Mouse (Mus musculus) heart, embryonic 14.5 days (tissue): Measurements from ENCODE around the gene Zfp810. TPM values are rescaled to one million over a fixed set of nuclear protein-coding genes. Genes with fewer than 3 reads are reported as not detected.

Experiments used
- ATAC-seq: fragments of 200-750 bp; cut with Nextera tagmentation; 2 replicates; pipeline ENCODE4 v1.8.0; 2017; ENCODE audit warnings: low read depth, moderate TSS enrichment; ENCODE audit not compliant: insufficient number of reproducible peaks, insufficient read depth, low FRiP score
- H3K27ac ChIP-seq, 2 experiments: fragments of 200-500 bp in 1 of 2; fragments of 300-500 bp in 1 of 2; sonication (generic) in 1 of 2; replicated peaks in 1 of 2; 2 replicates each; pipeline ENCODE4 v1.5.1; 2012 to 2014; ENCODE audit warnings: low read depth in 2 of 2, low read length in 2 of 2, control low read depth in 1 of 2, mild to moderate bottlenecking in 1 of 2, mixed read lengths in 1 of 2; ENCODE audit not compliant: control insufficient read depth in 1 of 2, insufficient read depth in 1 of 2
- H3K27me3 ChIP-seq: fragments of 300-500 bp; sonication (generic); 2 replicates; pipeline ENCODE4 v1.6.1; 2014; ENCODE audit warnings: mild to moderate bottlenecking, low read length, control low read depth; ENCODE audit not compliant: control insufficient read depth, insufficient read depth
- H3K36me3 ChIP-seq: fragments of 300-500 bp; sonication (generic); 2 replicates; pipeline ENCODE4 v1.6.1; 2014; ENCODE audit warnings: mild to moderate bottlenecking, control low read depth, low read length, mixed read lengths; ENCODE audit not compliant: control insufficient read depth, insufficient read depth
- H3K4me1 ChIP-seq, 2 experiments: fragments of 200-500 bp in 1 of 2; fragments of 300-500 bp in 1 of 2; sonication (generic) in 1 of 2; 2 replicates each; pipeline ENCODE4 v1.6.1; 2012 to 2014; ENCODE audit warnings: low read length in 2 of 2, control low read depth in 1 of 2, mixed read lengths in 1 of 2; ENCODE audit not compliant: control insufficient read depth in 2 of 2, insufficient read depth in 2 of 2
- H3K4me2 ChIP-seq: fragments of 300-500 bp; sonication (generic); 2 replicates; pipeline ENCODE4 v1.6.1; 2014; ENCODE audit warnings: mild to moderate bottlenecking, low read length
- H3K4me3 ChIP-seq, 2 experiments: fragments of 200-500 bp in 1 of 2; fragments of 300-500 bp in 1 of 2; sonication (generic) in 1 of 2; 2 replicates each; pipeline ENCODE4 v1.5.1; 2012 to 2014; ENCODE audit warnings: low read length in 2 of 2, mild to moderate bottlenecking in 2 of 2, control low read depth in 1 of 2, low read depth in 1 of 2, moderate library complexity in 1 of 2; ENCODE audit not compliant: control insufficient read depth in 1 of 2, insufficient read depth in 1 of 2
- H3K9ac ChIP-seq: fragments of 300-500 bp; sonication (generic); 2 replicates; pipeline ENCODE4 v1.6.1; 2014; ENCODE audit warnings: mild to moderate bottlenecking, low read length
- H3K9me3 ChIP-seq: fragments of 300-500 bp; sonication (generic); 2 replicates; pipeline ENCODE4 v1.6.1; 2016; ENCODE audit warnings: low read length, control low read depth; ENCODE audit not compliant: control insufficient read depth
- WGBS: fragments of 180-500 bp; shearing (Covaris S2); extraction: QIAGEN DNeasy Blood & Tissue Kit; methylation state at CpG from one replicate; pipeline ENCODE4 v1.1.7; 2014; 5-methylcytosine and 5-hydroxymethylcytosine counted together
- polyA plus RNA-seq: library from polyadenylated mRNA; unstranded; fragments of >200 nt; fragmentation: Nextera tagmentation; extraction: Ambion mirVana; gene quantifications from 2 replicates; pipeline ENCODE4 v1.2.1, GENCODE M21; 2014

The Zfp810 gene
- polyA plus RNA-seq, 1 experiment from 2014 or later, result 16.7 TPM

GRCm38 (mm10) chr9:22259184-22260091, 48.0 kb downstream of the Zfp810 start, which contains the start of gene Zfp599:
Gene Zfp599 (minus strand): TSS chr9:22259895.
- Histone ChIP-seq H3K27ac (peak within 1 kb of the TSS; percentile 72 to 77), H3K4me1 (no peaks in the 10 kb centered on the region), H3K4me3 (peak within 1 kb of the TSS; percentile 80 to 98), H3K9ac (peak within 1 kb of the TSS; percentile 92), H3K4me2 (peak within 1 kb of the TSS; percentile 79), H3K27me3 (no peaks in the 10 kb centered on the region), H3K36me3 (peaks cover 34% of the 10 kb centered on the region), H3K9me3 (peaks cover 7% of the 10 kb centered on the region)
- WGBS, result under 1% methylated on average over 35 of the region's 35 CpGs
- ATAC-seq, result peak; percentile 94

DNA sequence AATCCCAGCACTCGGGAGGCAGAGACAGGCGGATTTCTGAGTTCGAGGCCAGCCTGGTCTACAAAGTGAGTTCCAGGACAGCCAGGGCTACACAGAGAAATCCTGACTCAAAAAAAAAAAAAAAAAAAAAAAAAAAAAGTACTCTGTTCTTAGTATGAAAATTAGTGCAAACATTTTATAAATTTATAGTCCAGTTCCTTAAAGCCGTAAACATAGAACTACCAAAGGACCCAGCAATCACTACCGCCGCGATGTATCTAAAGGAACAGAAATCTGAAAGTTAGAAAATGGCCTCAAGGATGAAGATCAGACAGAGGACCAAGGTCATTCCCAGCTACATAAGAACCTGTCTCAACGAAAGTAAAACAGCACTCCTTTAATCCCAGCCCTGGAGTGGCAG, 48.7 kb downstream of the Zfp810 start:
- peak overlapping the region in 1 of 2 experiments; percentile 72; a peak in 3 of 4 replicates for H3K27ac ChIP-seq
- 79% methylated on average over 8 of the region's 8 CpGs for WGBS

DNA sequence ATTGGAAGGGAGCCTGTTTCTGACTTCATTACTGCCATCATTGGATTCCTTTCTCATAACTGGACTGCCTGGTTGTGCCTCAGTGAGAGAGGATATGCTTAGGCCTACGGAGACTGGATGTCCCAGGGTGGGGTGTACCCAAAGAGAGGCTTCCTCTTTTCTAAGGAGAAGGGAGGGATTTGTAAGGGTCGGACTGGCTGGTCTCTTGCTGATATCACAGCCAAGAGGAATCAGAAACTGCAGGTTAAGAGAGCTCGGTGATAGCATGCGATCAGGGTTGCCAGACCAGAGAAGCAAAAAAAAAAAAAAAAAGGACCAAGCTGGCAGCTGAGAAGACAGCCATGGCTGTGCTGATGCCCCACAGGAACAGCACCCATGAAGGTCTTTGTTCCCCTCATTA, 50.9 kb downstream of the Zfp810 start:
- no peak overlapping the region for H3K27ac ChIP-seq
- no peak overlapping the region for H3K4me3 ChIP-seq
- no peaks in the 10 kb centered on the region for H3K4me1 ChIP-seq
- no peak overlapping the region for H3K9ac ChIP-seq
- peaks cover 60% of the 10 kb centered on the region for H3K36me3 ChIP-seq
- H3K4me2 ChIP-seq, result no peak overlapping the region
- WGBS, result 91% methylated on average over 4 of the region's 4 CpGs
- ATAC-seq, result no peak
- H3K27me3 ChIP-seq, result no peaks in the 10 kb centered on the region
- H3K9me3 ChIP-seq, result peaks cover 13% of the 10 kb centered on the region

More for the DNA sequence above, 48.7 kb downstream of the Zfp810 start:
- Histone ChIP-seq H3K27me3 (no peaks in the 10 kb centered on the region), H3K4me3 (peak overlapping the region; percentile 80 to 98; a peak in 3 of 4 replicates), H3K36me3 (peaks cover 40% of the 10 kb centered on the region), H3K9me3 (peaks cover 7% of the 10 kb centered on the region), H3K4me2 (peak overlapping the region; percentile 79), H3K9ac (peak overlapping the region; percentile 92), H3K4me1 (no peaks in the 10 kb centered on the region)
- no peak for ATAC-seq

- no peaks in the 10 kb centered on the region for H3K27me3 ChIP-seq
- no peak overlapping the region for H3K9ac ChIP-seq
- no peak overlapping the region for H3K4me2 ChIP-seq
- H3K27ac ChIP-seq, result no peak overlapping the region
- no peak for ATAC-seq
- peaks cover 76% of the 10 kb centered on the region for H3K36me3 ChIP-seq
- H3K4me3 ChIP-seq, result no peak overlapping the region
- WGBS, result 95% methylated on average over 2 of the region's 2 CpGs
- H3K9me3 ChIP-seq, result peaks cover 29% of the 10 kb centered on the region
- no peaks in the 10 kb centered on the region for H3K4me1 ChIP-seq
Observed at GRCm38 (mm10) chr9:22244242-22244641, 63.2 kb downstream of the Zfp810 start.

DNA sequence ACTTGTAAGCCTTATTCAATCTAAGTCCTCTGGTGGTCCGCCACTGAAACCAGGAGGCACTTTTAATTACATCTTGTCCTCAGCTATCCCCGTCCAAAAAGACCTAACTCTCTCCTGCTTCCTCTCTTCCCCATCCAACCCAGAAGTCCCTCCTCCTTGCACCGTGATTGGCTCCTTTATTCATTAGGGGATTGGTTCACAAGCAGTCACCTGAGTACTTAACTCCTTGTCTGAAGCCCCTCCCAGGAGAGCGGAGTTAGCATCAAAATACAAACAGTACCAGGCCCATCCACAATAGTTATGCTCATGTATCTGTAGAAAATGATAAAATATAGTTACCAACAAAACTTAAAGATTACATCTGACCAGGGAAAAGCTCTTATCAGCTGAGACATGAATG, 67.4 kb downstream of the Zfp810 start:
- WGBS, result 92% methylated on average over 4 of the region's 4 CpGs
- no peaks in the 10 kb centered on the region for H3K4me1 ChIP-seq

DNA sequence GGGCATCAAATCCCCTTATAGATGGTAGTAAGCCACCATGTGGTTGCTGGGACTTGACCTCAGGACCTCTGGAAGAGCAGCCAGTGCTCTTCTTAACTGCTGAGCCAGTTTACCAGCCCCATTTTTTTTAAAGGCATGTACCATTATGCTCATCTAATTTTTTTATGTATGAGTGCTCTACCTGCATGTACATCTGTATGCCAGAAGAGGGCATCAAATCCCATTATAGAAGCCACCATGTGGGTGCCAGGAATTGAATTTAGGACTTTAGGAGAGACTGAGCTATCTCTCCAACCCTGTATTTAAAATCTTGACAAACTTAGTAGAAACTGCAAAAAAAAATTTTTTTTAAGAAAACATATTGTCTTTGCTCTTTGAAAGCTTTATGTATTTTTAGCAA, 76.9 kb downstream of the Zfp810 start:
- no peaks in the 10 kb centered on the region for H3K9me3 ChIP-seq
- no peak for ATAC-seq
- H3K4me2 ChIP-seq, result no peak overlapping the region

More for the DNA sequence above, 67.4 kb downstream of the Zfp810 start:
- no peak overlapping the region for H3K4me2 ChIP-seq
- H3K36me3 ChIP-seq, result peaks cover 92% of the 10 kb centered on the region
- H3K27ac ChIP-seq, result no peak overlapping the region
- ATAC-seq, result no peak
- no peak overlapping the region for H3K9ac ChIP-seq
- H3K27me3 ChIP-seq, result no peaks in the 10 kb centered on the region
- H3K4me3 ChIP-seq, result no peak overlapping the region
- peaks cover 11% of the 10 kb centered on the region for H3K9me3 ChIP-seq

GRCm38 (mm10) chr9:22230061-22230460, 77.4 kb downstream of the Zfp810 start:
- WGBS, result 81% methylated on average over 3 of the region's 3 CpGs
- Histone ChIP-seq H3K4me3 (no peak overlapping the region), H3K4me2 (no peak overlapping the region), H3K9ac (no peak overlapping the region), H3K4me1 (peaks cover 2 to 21% of the 10 kb centered on the region in 2 experiments; a peak in 3 of 4 replicates), H3K27me3 (no peaks in the 10 kb centered on the region), H3K27ac (no peak overlapping the region), H3K36me3 (peaks cover 7% of the 10 kb centered on the region; the same call in 1 of the 2 replicates), H3K9me3 (no peaks in the 10 kb centered on the region)
- no peak for ATAC-seq

More for the DNA sequence above, 76.9 kb downstream of the Zfp810 start:
- Histone ChIP-seq H3K4me1 (peaks cover 2 to 21% of the 10 kb centered on the region in 2 experiments; a peak in 3 of 4 replicates), H3K9ac (no peak overlapping the region), H3K27me3 (no peaks in the 10 kb centered on the region), H3K27ac (no peak overlapping the region), H3K36me3 (peaks cover 12% of the 10 kb centered on the region; the same call in 1 of the 2 replicates), H3K4me3 (no peak overlapping the region)
